Mouse (Mus musculus): ENCODE results near the gene Cirbp. TPM values are rescaled to one million over a fixed set of nuclear protein-coding genes. Genes with fewer than 3 reads are reported as not detected.
"Not testable (repeated sequence)": the region's sequence is repeated elsewhere in the genome, so short reads cannot be mapped to it uniquely, and the experiment has no call there.

Cirbp gene
- polyA plus RNA-seq, 2 experiments from 2014 or later = 132 to 177 TPM

DNA sequence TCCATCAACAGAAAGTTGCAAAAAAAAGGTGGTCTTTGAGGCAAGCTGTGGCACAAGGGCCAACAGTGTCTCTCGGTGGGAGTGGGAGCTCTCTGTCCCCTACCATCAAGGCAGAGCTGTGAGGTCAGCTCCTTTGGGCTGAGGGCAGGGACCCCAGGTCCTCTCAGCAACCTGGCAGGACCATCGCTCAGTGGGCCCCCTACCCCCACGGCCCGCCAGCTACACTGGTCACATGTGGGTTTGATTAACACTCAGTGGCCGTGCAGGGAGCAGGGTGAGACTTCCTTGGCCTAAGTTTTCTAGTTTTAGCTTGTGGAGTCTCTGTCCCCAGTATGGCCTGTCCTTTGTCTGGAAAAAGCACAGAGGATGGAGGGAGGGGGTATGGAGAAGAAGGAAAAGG lies 15.0 kb downstream of the Cirbp start:
- no peak for ATAC-seq

DNA sequence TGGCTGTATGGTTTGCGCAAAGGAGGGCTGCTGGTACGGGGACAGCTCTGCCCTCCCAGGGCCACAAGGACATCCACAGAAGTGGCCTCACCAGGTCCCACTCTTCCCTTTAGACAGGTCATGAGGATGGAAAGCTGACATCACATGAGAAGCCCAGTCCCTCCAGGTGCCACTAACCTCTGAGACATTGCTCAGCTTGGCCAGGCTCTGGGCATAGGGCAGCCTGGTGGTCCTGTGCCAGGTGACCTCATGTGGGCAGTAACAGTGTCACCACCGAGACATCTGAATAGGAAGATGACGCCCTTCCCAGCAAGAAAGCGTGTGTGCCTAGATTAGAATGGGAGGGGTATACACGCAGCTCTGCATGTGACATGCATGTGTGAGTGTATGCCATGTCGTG lies 16.8 kb downstream of the Cirbp start:
- ATAC-seq = no peak

DNA sequence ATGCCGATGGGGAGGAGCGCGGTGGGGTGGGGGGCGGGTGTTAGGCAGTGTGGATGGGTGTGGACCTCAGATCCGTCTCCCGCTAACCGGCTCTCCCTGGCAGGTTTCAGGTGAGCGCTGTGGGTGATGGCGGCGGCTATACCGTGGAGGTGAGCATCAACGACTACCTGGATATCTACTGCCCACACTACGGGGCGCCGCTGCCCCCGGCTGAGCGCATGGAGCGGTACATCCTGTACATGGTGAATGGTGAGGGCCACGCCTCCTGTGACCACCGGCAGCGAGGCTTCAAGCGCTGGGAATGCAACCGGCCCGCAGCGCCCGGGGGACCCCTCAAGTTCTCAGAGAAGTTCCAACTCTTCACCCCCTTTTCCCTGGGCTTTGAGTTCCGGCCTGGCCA lies 20.9 kb downstream of the Cirbp start:
- no peak for ATAC-seq

DNA sequence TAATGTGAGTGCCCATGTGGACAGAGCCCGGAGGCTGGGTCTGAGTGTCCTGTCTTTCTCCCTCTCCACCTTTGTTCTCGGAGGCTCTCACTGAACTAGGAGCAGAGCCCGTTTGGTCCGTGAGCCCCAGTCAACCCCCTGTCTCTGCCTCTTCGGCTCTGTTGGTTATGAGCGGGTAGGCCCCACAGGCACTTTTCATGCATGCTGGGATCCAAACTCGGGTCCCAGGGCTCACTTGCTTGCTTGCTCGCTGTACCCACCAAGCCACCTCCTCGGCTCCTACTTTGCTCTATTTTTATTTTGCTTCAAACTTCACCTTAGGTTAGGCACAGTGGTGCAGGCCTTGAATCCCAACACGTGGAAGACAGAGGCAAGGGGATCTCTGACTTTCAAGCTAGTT lies 22.0 kb downstream of the Cirbp start:
- ATAC-seq = no peak

DNA sequence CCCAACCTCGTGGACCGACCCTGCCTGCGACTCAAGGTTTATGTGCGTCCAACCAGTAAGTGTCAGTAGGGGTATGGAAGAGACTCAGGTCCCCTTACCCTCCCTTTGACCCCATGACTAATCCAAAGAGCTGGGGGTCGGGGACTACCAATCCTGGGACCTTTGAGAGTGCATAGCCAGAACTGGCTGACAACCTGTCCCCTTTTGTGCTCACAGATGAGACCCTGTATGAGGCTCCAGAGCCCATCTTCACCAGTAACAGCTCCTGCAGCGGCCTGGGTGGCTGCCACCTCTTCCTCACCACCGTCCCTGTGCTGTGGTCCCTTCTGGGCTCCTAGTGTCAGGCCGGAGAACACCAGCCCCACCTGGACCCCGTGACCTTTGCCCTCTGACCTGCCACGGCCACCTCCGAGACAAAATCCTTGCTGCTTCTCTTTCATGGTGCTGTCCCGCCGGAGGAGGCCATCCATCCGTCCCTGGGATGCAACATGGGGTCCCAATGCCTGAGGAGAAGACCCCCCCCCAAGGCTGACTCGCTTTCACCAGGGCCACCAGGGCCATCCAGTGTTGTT lies 22.8 kb downstream of the Cirbp start:
- ATAC-seq = no peak

DNA sequence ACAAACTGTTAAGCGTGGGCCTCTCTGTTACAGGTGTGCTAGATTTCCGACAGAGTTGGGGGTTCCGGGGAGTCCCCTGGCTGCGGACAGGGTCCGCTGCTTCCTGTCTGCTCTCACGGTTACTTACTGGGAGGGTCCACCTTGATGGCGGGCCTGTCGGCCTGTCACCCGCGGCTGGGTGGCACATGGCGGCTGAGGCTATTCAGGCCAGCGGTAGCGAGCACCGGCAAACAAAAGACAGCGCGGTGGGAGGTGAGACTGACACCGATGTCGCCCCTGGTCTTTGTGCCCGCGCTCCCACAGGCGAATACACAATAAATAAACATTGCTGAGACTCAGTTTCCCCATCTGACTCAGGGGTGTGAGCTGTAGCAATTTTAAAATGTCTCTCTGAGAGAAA lies 24.2 kb downstream of the Cirbp start:
- ATAC-seq = no peak

DNA sequence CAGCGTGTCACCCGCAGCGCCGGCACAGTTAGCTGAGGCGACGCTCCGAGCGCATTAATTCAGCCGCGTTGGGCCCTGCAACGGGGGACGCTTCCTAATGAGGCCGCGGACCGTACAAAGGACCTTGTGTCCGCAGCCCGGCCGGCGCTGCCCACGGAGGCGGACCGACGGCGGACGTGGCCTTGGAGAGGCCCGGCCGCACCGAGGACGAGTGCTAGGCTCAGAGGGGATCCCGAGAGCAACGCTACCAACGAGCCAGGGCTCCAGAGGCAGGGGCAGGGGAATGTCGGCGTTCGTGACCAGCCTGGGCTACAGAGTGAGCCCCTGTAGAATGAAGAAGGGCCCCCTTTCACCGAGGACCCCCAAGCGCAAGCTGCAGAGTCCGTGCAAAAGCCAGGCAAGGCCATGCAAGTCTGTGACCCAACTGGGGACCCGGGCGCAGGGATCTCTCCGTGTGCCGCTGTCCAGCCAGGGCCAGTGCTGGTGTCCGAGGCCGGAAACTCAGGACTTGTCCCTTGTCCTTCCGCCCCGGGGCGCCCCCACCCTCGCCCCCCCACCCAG lies 24.8 kb downstream of the Cirbp start:
- ATAC-seq = no peak

DNA sequence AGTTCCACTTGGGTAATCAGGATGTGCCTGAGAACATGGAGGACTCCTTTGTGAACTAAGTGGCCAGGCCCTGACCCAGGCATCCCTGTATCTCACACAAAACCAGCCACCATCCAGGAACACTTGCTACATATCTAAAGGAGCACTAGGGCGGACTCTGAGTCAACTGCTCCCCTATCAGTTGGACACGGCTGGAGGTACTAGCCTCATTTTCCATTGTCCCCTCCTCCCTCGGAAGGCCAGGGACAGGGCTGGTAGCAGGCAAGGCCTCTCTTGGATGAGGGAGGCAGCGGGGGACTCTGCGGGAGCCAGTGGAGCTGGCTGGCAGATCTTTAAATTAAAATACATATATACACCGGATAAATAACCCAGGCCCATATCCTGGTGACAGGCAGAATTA lies 28.2 kb downstream of the Cirbp start:
- no peak for ATAC-seq

DNA sequence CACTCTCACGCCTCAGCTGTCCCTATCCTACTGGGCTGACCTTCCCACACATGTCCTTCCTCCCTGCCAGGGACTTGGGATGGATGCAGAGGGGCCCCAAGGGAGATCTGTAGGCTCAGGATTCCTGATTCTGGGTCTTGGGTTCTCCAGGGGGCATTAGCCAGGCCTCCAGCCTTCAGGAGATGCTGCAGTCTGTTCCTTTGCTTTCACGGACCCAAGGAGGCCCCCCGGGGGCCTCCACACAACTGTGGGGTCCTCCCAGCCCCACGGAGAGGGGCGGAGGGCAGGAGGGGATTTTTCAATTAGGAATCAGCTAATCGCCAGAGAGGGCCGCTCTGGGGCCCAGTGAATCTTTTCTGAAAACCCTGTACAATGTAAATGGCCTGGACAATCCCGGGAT lies 28.7 kb downstream of the Cirbp start:
- ATAC-seq = no peak

DNA sequence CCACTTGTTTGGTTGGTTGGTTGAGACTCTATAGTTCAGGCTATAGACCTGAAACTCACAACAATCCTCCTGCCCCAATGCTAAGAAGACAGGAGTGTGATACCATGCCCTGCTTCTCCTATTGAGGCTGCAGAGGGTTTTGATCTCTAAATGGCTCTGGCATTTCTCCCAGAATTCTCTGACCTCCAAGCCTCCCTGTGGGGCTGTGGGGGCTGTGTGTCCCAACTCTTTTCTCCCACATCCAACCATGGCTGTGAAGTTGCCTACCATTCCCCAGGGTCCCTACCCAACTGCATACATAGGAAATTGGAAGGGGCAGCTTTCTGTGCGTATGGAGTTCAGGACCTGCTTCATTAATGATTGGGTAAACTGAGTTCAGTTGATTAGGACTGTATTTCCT lies 30.4 kb downstream of the Cirbp start:
- ATAC-seq = no peak

DNA sequence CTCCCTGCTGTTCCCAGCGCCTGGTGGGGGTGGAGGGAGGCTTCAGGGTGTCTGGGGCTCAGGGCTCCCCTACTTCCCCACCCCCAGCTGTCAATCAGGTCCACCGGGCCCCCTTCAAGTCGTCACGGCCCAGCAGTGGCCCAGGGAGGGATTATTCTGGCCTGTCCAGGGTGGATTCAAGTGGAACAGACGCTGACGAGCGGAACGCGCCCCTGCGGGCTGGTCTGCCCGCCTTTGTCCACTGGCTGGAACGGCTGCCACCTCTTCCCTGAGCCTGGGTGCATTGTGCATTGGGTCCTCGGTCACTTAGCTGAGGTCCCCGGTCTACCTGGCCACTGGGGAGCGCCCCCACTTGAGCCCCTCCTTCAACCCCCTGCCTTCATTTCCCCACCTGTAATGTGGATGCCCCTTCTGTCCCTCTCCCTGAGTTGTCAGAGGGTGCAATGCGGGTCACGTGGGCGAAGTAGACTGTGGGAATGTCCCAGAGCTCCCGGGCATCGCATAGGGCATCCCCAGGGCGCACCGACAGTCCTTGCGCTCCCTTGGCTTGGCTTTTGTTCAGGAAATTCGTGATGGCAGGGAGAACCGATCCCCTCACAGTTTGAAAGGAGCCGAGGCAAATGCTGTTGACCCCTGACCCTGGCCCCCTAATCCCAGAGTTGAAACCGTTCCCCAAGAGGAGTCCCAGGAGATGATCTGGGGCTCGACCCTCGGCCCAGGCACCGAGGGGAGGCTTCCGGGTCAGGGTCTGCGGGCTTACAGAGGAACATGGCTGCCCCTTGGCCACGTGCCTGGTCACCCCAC lies 31.2 kb downstream of the Cirbp start:
- ATAC-seq = no peak

DNA sequence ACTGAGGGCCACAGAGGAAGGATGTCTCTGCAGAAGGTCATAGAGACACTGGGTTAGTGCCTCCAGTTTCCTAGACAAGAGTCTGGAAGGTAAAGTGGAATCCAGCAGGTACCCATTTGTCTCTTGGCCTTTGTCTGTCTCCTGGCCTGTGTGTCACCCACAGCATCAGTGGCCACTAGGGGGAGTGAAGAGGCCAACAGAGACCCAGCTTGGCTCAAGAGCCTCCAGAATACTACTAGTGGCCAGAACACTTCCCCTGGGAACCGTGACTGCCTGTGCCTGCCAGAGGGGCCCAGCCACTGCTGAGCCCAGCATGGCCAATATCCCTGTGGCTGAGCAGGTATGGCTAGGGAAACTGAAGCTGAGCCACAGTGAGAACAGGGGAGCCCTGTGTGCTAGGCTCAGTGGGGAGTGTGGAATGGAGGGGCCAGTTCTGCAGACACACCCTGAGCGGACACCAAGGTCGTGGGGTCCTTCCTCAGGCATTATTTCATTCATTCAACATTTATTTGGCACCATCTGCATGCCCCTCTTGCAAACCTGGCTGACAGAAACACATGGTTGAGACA lies 33.7 kb downstream of the Cirbp start:
- ATAC-seq = peak; percentile 75

DNA sequence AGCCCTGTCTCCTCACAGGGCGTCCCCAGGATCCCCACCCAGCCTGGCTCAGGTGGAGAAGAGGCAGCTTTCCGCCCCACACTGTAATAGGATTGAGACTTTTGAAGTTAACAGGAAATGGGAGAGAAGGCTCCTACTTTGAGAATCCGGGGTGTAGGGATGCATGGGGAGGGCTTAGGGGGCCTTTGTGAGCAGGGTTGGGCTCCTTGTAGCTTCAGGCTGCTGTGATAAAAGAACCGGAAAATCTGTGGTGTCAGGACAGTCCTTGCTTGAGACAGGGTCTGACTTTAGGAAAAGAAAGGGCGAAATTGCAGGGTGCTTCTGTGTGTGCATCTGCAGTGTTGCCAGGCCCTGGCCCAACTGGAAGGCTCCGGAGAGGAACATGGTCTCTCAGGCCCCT lies 34.7 kb downstream of the Cirbp start:
- no peak for ATAC-seq

DNA sequence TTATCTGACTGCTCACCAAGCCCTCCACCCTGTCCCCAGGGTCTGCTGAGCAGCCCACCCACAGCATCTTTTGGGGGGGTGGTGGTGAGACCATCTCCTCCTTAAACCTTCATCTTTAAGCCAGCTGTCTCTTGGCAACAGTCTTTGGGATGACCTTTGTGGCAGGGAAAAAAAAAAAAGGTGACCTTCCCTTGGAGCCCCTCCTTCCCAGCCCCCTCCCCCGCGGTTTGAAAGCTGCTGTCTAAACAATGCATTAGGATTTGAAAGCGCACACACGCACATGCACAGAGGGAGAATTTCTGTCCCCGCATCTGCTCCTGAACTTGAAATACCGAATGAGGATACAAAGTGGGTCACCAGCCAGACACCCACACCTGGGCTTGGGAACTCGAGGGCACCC lies 38.3 kb downstream of the Cirbp start:
- no peak for ATAC-seq

DNA sequence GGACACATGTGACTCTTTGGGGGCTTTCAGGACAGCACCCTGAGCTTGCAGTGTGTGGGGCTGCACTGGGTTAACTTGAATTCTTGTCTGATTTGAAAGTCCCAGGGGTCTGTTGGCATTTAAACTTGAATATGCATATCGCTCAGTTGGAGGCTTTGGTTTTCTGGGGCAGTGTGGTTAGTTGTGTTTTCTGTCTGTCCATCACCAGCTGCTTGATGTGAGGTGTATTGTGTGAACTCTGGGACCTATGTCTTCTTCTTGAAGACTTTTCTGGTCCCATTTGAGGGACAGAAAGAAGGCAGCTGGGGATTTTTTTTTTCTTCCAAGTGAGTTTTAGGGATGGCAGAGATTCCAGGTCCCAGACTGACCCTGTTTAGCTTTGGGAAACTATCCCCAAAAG lies 41.4 kb downstream of the Cirbp start:
- ATAC-seq = no peak

DNA sequence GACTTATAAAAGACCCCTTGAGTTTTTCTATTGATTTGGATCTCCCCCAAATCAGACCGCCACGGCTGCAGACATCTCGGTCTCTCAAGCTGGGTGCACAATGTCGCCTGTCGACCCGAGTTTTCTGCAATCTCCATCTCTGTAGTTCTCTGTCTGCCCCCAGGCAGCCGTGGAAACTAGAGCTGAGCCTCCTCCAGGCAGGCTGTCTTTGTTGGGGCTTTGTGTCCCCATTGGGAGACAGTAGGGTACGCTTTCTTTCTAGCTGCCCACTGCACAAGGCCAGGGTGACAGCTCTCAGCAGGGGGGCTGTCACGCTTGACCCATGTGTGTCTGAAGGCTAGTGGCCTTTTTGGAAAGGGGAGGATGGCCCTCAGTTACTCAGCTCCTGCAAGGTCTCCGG lies 41.9 kb downstream of the Cirbp start:
- ATAC-seq = no peak

DNA sequence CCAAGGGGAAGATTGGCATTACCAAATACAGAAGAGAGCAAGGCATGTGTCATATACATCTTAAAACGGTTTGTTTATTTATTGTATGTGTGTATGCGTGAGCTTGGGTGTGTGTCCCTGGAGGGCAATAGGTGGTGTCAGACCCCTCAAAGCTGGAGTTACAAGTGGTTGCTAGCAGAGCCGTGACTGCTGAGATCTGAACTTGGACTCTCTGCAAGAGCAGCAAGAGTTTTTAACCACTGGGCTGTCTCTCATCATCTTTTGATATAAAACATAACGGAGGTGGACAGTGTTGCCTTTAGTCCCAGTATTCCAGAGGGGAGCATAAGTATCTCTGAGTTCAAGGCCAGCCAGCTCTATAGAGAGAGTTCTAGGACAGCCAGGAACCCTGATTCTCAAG lies 42.5 kb downstream of the Cirbp start:
- no peak for ATAC-seq

DNA sequence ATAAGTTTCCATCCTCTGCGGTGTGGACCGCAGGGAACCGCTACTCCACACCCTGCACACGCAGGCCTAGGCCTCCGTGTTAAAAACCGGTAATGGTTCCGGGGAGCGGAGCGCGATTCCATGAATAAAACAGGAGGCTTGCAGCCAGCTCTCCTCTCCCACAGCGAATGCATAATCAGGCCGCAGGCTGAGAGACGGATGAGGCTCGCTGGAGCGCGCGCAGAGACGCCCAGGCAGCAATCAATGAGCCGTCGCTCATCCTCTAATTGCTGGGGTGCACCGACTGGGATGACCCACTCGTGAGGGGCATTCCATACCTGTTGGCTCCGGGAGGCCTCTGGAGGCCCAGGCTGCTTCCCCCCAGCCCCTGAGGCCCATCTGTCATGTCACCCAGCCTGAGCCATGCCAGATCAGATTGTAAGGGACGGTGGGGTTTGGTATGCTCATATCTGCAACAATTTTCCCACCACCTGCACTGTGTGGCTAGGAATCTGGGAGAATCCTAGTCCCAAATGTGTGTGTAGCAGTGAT lies 43.1 kb downstream of the Cirbp start:
- ATAC-seq = no peak

DNA sequence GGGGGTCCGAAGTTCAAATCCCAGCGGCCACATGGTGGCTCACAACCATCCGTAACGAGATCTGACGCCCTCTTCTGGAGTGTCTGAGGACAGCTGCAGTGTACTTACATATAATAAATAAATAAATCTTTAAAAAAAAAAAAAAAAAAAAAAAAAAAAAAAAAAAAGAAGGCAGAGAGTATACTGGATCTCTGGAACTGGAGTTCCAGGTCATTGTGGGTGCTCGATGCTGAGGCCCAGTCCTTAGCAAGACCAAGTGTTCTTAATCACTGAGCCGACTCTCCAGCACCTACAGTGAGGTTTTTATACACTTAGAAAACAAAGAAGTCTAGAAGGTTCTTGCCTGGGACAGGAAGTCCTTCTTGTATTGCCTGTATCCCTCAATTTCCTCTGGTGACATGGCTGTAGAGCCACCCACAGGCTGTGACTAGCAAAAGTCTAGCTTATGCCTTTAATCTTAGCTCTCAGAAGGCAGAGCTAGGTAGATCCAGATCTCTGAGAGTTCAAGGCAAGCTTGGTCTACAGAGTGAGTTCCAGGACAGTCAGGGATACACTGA lies 45.8 kb downstream of the Cirbp start:
- not testable (repeated sequence) for ATAC-seq

DNA sequence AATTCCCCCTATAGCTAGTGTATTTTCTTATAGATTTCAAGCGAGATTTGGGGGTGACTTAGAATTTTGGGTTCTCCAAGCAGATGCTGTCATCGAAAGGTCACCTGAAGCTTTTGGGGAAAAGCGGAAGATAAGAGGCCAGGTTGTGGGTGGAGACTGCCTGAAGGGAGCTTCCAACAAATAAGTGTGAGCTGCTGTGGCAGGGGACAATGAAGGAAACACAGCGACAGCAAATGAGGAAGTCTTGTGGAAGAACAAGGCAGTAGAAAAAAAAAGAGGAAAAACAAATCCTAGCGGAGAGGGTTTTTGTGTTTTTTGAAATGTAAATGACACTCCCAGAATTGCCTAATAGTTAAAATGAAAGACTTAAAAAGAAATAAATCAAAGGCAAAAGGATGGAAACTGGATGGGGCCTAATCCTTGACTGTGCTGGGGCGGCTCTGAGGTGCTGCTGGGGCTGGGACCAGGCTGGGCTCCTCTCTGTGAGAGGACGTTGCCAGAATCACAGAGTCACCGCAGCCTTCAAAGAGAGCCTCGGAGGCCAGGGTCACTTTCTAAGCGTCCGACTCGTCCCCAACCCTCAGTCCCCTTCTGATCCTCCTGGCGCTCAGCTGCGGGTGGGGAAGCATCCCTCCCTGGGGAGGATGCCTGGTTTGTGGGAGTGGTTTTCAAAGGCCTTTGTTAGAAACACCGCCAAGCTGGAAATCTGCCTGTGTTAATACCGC lies 49.4 kb downstream of the Cirbp start:
- ATAC-seq = no peak

DNA sequence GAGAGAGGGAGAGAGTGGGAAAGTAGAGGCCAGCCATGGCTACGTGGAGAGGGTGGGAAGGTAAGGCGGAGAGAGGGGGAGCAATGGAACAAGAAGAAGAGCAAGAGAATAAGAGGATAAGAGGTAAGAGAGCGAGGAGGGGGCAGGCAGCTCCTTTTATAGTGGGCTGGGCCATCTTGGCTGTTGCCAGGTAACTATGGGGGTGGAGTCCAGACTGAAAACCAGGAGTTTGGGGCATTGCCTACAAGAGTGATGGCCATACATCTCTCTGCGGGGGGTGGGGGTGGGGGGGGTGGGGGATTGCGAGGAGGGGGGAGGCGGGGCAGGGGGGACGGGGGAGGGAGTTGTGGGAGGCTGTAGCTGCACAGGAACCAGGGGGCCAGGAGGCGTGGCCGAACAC lies 54.9 kb downstream of the Cirbp start:
- no peak for ATAC-seq
